Comparison of ENCODE assay signal across 8 mouse cellular contexts in genomic region chr16:32277308-32278256, GRCm38 (mm10). TPM values are rescaled to one million over a fixed set of nuclear protein-coding genes. Genes with fewer than 3 reads are reported as not detected.
DNase-seq lines count a peak whose midpoint lies in the region; ATAC-seq and TF ChIP-seq lines count a peak whose summit lies in the region.

Gene Rnf168 (plus strand): TSS chr16:32277459.

- H3K9ac ChIP-seq in forebrain, embryonic 11.5 days (ENCODE audit: low read length) = peak within 1 kb of the TSS; percentile 94
- H3K9ac ChIP-seq in heart, postnatal 0 days (replicated peaks; ENCODE audit: low read depth, low read length) = peak within 1 kb of the TSS; percentile 88
- peak within 1 kb of the TSS; percentile 96 for H3K9ac ChIP-seq in liver, embryonic 16.5 days (ENCODE audit: low read depth, low read length)
- peak within 1 kb of the TSS; percentile 93 for H3K9ac ChIP-seq in neural tube, embryonic 13.5 days

- DNase-seq in CD8-positive naive resting alpha-beta T cell, adult 2 months (ENCODE audit: low read depth in 2 of 2, low spot score in 2 of 2) = peak; percentile 74 to 76
- DNase-seq in c-Kit-positive CD71-negative TER-119-negative erythroid progenitor cells, embryonic 14.5 days (ENCODE audit: low read depth) = peak; percentile 81
- DNase-seq in forebrain, embryonic 11.5 days (ENCODE audit: low spot score) = peak; percentile 95
- peak; percentile 88 for DNase-seq in heart, postnatal 0 days (ENCODE audit: low spot score)
- DNase-seq in kidney, postnatal 4 days = peak; percentile 93 to 95

- peak; percentile 93 for ATAC-seq in forebrain, embryonic 11.5 days (replicated peaks; ENCODE audit: low FRiP score)
- ATAC-seq in heart, postnatal 0 days (ENCODE audit: insufficient read depth, low read depth) = peak; percentile 91
- ATAC-seq in liver, embryonic 16.5 days (ENCODE audit: low read depth) = peak; percentile 92
- ATAC-seq in neural tube, embryonic 13.5 days (ENCODE audit: low read depth) = peak; percentile 95

- peak; percentile 44; the same call in 1 of the 2 replicates for TF ChIP-seq EP300 in heart, postnatal 0 days (IDR thresholded peaks at IDR 0.05; ENCODE audit: low read depth)

- peak within 1 kb of the TSS; percentile 83 for H3K4me3 ChIP-seq in forebrain, embryonic 11.5 days (ENCODE audit: low read depth, low read length)
- peak within 1 kb of the TSS; percentile 94 for H3K4me3 ChIP-seq in heart, postnatal 0 days (ENCODE audit: low read depth, low read length)
- peak within 1 kb of the TSS; percentile 96 for H3K4me3 ChIP-seq in liver, embryonic 16.5 days (ENCODE audit: low read depth, low read length)
- H3K4me3 ChIP-seq in neural tube, embryonic 13.5 days = peak within 1 kb of the TSS; percentile 89
- H3K4me3 ChIP-seq in testis, adult 2 months (ENCODE audit: control insufficient read depth, low read depth, low read length) = peak within 1 kb of the TSS; percentile 97

- TF ChIP-seq POLR2A in testis, adult 2 months (IDR thresholded peaks at IDR 0.05; ENCODE audit: control insufficient read depth, low read depth, low read length) = peak; percentile 88

- peak within 1 kb of the TSS; percentile 94 for H3K27ac ChIP-seq in forebrain, embryonic 11.5 days (ENCODE audit: low read depth, low read length)
- peak within 1 kb of the TSS; percentile 97 for H3K27ac ChIP-seq in heart, postnatal 0 days (ENCODE audit: low read depth)
- H3K27ac ChIP-seq in liver, embryonic 16.5 days (ENCODE audit: low read length) = peak within 1 kb of the TSS; percentile 98
- H3K27ac ChIP-seq in neural tube, embryonic 13.5 days (replicated peaks) = peak within 1 kb of the TSS; percentile 96
- H3K27ac ChIP-seq in testis, adult 2 months (ENCODE audit: control insufficient read depth, insufficient read depth, low read depth, low read length) = peak within 1 kb of the TSS; percentile 98

- H3K4me2 ChIP-seq in forebrain, embryonic 11.5 days (ENCODE audit: low read depth, low read length, severe bottlenecking) = peak within 1 kb of the TSS; percentile 88
- H3K4me2 ChIP-seq in heart, postnatal 0 days (ENCODE audit: low read depth, low read length) = peak within 1 kb of the TSS; percentile 66
- peak within 1 kb of the TSS; percentile 83 for H3K4me2 ChIP-seq in liver, embryonic 16.5 days (ENCODE audit: low read depth, low read length)
- H3K4me2 ChIP-seq in neural tube, embryonic 13.5 days = peak within 1 kb of the TSS; percentile 85

- H3K36me3 ChIP-seq in forebrain, embryonic 11.5 days (ENCODE audit: control insufficient read depth, insufficient read depth, low read length) = peaks cover 4% of the 10 kb centered on the region; the same call in 1 of the 2 replicates
- H3K36me3 ChIP-seq in heart, postnatal 0 days (replicated peaks; ENCODE audit: control insufficient read depth, insufficient read depth, low read length) = peaks cover 10% of the 10 kb centered on the region
- H3K36me3 ChIP-seq in liver, embryonic 16.5 days (ENCODE audit: control insufficient read depth, insufficient read depth) = peaks cover 8% of the 10 kb centered on the region
- H3K36me3 ChIP-seq in neural tube, embryonic 13.5 days = peaks cover 10% of the 10 kb centered on the region
- peaks cover 2% of the 10 kb centered on the region; the same call in 1 of the 2 replicates for H3K36me3 ChIP-seq in testis, adult 2 months (ENCODE audit: control insufficient read depth, insufficient read depth, low read length)

- WGBS in forebrain, embryonic 11.5 days = under 1% methylated on average over 74 of the region's 75 CpGs
- under 1% methylated on average over 72 of the region's 75 CpGs for WGBS in heart, postnatal 0 days
- WGBS in liver, embryonic 16.5 days (ENCODE audit: insufficient replicate concordance) = under 1% methylated on average over 75 of the region's 75 CpGs
- under 1% methylated on average over 75 of the region's 75 CpGs for WGBS in neural tube, embryonic 13.5 days

- peaks cover 2% of the 10 kb centered on the region; the same call in 1 of the 2 replicates for H3K4me1 ChIP-seq in forebrain, embryonic 11.5 days (replicated peaks; ENCODE audit: control insufficient read depth, insufficient read depth, low read length)
- peaks cover 15% of the 10 kb centered on the region; the same call in 1 of the 2 replicates for H3K4me1 ChIP-seq in heart, postnatal 0 days (ENCODE audit: control insufficient read depth, insufficient read depth)
- peaks cover 19% of the 10 kb centered on the region for H3K4me1 ChIP-seq in liver, embryonic 16.5 days (ENCODE audit: control insufficient read depth, low read depth, low read length)
- H3K4me1 ChIP-seq in neural tube, embryonic 13.5 days (replicated peaks) = peaks cover 46% of the 10 kb centered on the region
- peaks cover 2% of the 10 kb centered on the region; the same call in 1 of the 2 replicates for H3K4me1 ChIP-seq in testis, adult 2 months (ENCODE audit: control insufficient read depth, insufficient read depth, low read length)

- H3K27me3 ChIP-seq in forebrain, embryonic 11.5 days (ENCODE audit: control insufficient read depth, insufficient read depth, low read length) = no peaks in the 10 kb centered on the region
- no peaks in the 10 kb centered on the region for H3K27me3 ChIP-seq in heart, postnatal 0 days (ENCODE audit: control insufficient read depth, insufficient read depth, low read length)
- H3K27me3 ChIP-seq in liver, embryonic 16.5 days (ENCODE audit: control insufficient read depth, insufficient read depth, low read depth, low read length) = no peaks in the 10 kb centered on the region
- no peaks in the 10 kb centered on the region for H3K27me3 ChIP-seq in neural tube, embryonic 13.5 days
- H3K27me3 ChIP-seq in testis, adult 2 months (ENCODE audit: control insufficient read depth, insufficient read depth, low read length) = no peaks in the 10 kb centered on the region

- TF ChIP-seq CTCF in heart, postnatal 0 days (IDR thresholded peaks at IDR 0.05; ENCODE audit: low read depth) = no peak
- TF ChIP-seq CTCF in testis, adult 2 months (IDR thresholded peaks at IDR 0.05; ENCODE audit: control insufficient read depth, insufficient read depth, insufficient replicate concordance, low read depth, low read length) = no peak

- H3K9me3 ChIP-seq in forebrain, embryonic 11.5 days (ENCODE audit: control insufficient read depth, low read length) = peaks cover 2% of the 10 kb centered on the region; the same call in 1 of the 2 replicates
- H3K9me3 ChIP-seq in heart, postnatal 0 days (replicated peaks; ENCODE audit: control insufficient read depth, low read length) = 0 out of 2 replicates have a peak, but pooled peaks cover 3% of the 10 kb centered on the region
- H3K9me3 ChIP-seq in liver, embryonic 16.5 days (replicated peaks; ENCODE audit: control insufficient read depth, low read length) = no peaks in the 10 kb centered on the region
- H3K9me3 ChIP-seq in neural tube, embryonic 13.5 days = no peaks in the 10 kb centered on the region; the same call in 1 of the 2 replicates

RNA-seq across cellular contexts. Expression of gene Rnf168, which starts in this region (rescaled TPM):
- polyA plus RNA-seq in forebrain, embryonic 11.5 days (2014; fragmentation: Nextera tagmentation; extraction: Ambion mirVana) = 36.6 and 40.9 TPM in 2 replicates
- total RNA-seq in heart, postnatal 0 days (2014; rRNA removed; ENCODE audit: low replicate concordance) = 19.1 and 30.1 TPM in 2 replicates
- 14.1 and 14.8 TPM in 2 replicates for polyA plus RNA-seq in heart, postnatal 0 days (2015; fragmentation: Nextera tagmentation; extraction: Ambion mirVana)
- 10.9 and 11.9 TPM in 2 replicates for polyA plus RNA-seq in liver, embryonic 16.5 days (2015; fragmentation: Nextera tagmentation; extraction: Ambion mirVana)
- polyA plus RNA-seq in neural tube, embryonic 13.5 days (2015; fragmentation: Nextera tagmentation; extraction: Ambion mirVana) = 25.3 and 27.3 TPM in 2 replicates
- polyA plus RNA-seq in testis, adult 2 months (2012; rRNA removed) = 16.9 and 17.9 TPM in 2 replicates

Comparison
In these comparisons a context has a peak if more than half of its experiments do, and no peak if none do; other contexts are left out.
1. Peak in every context shown above with its lines: DNase-seq, ATAC-seq, H3K4me3 ChIP-seq and H3K27ac ChIP-seq.